Mouse (Mus musculus) mature B cell (primary cell): ENCODE measurements at regions not wholly inside any gene's neighbourhood (a gene's known extent, or its start where the extent isn't known, plus 50 kb on each side); places are given as distances from the start of the nearest gene placed in this dataset.
"Not testable (repeated sequence)": the region's sequence is repeated elsewhere in the genome, so short reads cannot be mapped to it uniquely, and the experiment has no call there.

Experiments
- in situ Hi-C: fragments of 300-500 bp; cut with MboI; formaldehyde crosslinking; loops from 2 replicates; pipeline ENCODE4 v1.14.3; 2019

- in situ Hi-C loops, result no loop called here
Observed at GRCm38 (mm10) chr2:78418561-78419338, 449.2 kb upstream of the Ube2e3 start.

DNA sequence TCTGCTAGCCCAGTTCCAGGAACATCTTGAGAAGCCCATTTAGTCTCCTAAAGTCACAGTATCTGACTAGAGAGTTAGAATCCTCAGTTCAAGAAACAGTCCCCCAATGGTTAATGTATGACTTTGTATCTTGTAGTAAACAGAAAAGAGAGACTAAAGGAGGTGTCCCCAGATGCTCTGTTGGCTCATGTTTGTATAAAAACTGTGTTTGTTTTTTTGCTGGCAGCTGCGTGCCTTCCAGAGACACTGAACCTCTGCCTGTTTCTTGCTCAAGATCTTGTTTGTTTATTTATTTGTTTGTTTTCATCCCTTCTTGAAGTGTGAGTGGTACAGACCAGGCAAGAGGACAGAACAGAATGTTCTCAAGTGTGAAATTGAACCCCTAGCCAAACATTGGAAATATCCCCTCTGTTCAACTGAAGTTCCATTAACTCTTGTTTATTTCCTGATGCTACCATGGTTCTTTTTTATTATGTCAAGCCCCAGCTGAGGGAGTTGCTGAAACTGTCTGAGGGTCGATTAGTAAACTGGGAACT, 451.3 kb upstream of the Ube2e3 start:
- in situ Hi-C loops, result no loop called here

- in situ Hi-C loops, result no loop called here
Observed at GRCm38 (mm10) chr2:78412985-78413384, 454.9 kb upstream of the Ube2e3 start.

DNA sequence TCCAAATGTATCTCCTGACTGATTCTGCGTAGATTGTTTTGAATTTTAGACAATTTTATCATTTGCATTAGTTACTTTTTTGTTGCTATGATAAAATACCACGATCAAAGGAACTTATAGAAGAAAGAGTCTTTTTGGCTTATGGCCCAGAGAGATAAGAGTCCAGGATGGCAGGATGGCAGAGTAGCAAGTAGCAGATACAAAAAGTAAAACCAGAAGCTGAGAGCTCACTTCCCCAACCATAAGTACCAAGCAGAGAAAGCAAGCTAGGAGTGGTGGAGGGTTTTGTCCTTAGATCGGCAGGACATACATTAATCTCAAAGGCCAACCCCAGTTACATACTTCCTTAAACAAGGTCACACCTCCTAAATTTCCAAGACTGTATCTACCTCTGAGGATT, 457.7 kb upstream of the Cwc22 start:
- in situ Hi-C loops, result no loop called here

DNA sequence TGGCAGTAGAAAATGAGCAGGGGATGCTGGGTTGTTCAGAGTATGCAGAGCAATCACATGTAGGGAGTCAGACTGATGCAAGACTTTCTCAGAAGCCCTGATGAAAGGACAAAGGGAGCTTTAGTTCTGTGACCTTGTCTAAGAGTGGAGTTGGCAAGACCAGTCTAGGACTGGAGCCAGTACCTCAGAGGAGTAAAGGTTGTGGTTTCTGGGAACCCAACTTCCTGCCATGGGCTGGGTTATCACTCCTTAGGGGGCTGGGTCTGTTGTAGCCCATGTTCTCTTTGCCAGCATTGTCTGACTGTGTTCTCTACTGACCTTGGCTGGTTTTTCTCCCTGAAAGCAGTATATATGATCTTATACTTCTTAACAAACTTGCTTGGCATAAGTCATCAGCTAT, 453.1 kb upstream of the Cwc22 start:
- in situ Hi-C loops, result no loop called here

DNA sequence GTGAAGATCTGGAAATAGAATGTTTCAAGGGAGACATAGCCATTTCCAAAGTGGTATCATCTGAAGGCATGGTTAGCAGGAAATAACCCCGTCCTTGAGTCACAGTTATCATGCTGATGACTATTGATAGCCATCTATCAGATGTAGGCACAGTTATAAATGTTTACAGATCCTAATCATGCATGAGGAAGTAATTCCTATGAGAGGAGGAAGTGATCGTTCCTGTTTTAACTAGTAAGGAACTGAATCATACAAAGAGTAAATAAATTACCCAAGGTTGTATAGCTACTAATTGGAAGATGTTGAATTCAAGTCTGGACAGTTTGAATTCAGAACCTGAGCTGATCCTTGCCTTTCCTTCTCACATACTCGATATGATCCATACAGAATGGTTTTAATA, 450.7 kb upstream of the Cwc22 start:
- in situ Hi-C loops, result no loop called here

- in situ Hi-C loops, result no loop called here
Observed at GRCm38 (mm10) chr2:78393090-78393489, 446.9 kb upstream of the Cwc22 start.

DNA sequence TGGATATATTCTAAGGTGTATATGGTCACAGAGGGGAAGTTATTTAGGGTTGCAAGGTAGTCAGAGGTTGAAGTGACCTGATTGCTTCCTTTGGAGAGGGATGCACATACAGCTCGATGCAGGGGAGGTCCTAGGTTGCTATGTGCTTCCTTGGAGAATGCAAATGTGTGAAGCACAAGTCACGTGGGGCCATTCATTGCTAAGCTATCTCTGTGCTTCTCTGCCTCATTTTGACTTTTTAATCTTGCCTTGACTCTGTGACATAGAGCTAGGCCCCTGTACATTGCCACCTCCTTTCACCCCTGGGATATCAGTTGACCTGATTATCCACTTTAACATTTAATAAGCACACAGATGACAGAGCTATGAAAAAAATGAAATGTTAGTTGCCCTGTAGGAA, 446.2 kb upstream of the Cwc22 start:
- in situ Hi-C loops, result no loop called here

GRCm38 (mm10) chr2:78388001-78388400, 441.8 kb upstream of the Cwc22 start:
- in situ Hi-C loops, result no loop called here

- in situ Hi-C loops, result no loop called here
Observed at GRCm38 (mm10) chr2:78381234-78381633, 435.1 kb upstream of the Cwc22 start.

GRCm38 (mm10) chr2:78331736-78332475, 385.7 kb upstream of the Cwc22 start:
- in situ Hi-C loops, result no loop called here

DNA sequence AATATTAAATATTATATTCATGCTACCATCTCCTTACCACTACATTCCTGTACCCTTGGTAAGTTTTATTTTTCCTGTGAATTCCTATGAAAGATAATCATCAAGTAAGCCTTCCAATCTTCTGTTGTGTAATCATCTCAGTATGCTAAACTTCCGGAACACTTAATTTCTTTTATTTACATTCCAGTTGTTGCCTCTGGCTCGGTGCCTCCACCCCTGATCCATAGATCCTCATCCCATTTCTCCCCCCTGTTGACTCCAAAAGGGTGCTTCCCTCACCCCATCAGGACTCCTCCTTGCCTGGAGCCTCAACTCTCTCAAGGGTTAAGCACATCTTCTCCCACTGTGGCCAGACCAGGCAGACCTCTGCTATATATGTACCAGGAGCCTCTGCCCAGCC, 379.9 kb upstream of the Cwc22 start:
- in situ Hi-C loops, result no loop called here

DNA sequence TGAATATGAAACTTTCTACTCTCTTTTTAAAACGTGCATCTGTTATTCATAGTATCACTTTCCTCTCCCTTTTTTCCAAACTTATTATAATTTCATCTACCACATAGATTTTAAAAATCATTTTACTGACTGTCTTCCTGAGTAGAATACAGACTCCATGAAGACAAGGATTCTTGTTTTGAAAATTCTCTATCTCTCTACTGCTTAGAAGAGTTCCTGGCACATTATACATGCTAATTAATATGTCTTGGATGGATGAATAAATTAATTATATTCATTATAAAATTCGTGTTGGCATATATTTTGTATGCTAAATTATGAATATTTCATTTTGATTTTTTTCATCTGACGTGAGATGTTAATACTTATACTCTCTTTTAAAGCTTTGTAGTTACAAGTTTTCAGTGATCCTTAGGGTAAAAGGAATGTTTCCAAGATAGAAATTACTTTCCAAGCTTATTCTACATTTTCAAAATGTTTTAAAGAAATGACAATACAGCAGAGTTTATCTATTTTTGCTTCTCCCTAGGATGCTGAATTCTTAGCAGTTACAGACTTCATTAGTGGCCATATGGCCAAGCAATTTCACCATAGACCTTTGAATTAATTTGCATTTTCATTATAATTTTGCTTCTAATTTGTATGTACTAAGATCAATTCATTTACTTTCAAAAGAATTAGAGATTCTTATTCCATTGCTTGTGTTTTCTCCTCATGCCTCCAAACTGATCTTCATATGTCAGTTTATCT, 376.2 kb upstream of the Cwc22 start:
- in situ Hi-C loops, result no loop called here

DNA sequence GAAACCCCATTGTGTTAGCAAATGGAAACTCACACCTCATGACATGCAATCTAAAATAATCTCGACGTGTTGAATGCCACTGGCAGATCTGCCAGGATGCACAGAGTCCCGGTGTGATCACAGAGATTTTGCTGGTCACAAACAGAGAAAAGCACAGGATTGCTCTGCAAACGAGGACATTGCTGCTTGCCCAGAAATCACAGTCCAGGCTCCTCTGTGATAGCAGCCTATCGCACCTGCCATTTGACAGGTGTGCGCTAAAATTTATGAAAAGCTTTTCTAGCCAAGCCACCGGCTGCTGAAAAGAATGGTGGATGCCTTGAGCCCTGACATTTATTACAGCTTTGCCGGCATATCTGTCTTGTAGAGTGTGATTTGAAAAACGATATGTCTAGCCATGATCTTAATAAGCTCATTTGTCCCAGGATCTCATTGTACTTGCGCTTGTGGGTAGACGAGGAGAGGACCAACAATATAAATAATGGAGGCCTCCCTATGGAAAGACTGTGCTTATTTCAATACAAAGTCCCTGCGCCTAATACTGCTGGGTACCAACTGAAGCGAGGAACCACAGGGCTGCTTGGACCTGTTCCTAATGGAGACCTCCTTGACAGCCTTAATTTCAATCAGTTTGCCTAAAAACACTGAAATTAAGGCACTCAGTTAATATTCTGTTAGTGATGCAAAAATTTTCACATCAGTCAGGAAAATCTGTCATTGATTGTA, 365.8 kb upstream of the Cwc22 start:
- in situ Hi-C loops, result no loop called here

DNA sequence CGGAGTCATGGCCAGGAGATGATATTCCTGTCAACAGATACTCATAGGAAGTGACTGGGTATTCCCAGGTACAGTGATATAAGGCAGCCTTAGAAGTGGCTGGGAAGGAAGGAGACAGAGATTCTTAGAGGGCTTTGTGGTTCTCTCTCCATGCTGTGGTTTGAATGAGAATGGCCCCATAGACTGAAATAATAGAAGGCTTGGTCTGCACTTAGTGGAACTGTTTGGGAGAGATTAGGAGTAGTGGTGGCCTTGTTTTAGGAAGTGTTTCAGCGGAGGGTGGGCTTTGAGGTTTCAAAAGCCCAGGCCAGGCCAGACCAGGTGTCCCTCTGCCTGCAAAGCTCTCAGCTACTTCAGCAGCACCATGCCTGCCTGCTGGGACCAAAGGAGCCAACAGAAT, 363.2 kb upstream of the Cwc22 start:
- in situ Hi-C loops, result no loop called here

DNA sequence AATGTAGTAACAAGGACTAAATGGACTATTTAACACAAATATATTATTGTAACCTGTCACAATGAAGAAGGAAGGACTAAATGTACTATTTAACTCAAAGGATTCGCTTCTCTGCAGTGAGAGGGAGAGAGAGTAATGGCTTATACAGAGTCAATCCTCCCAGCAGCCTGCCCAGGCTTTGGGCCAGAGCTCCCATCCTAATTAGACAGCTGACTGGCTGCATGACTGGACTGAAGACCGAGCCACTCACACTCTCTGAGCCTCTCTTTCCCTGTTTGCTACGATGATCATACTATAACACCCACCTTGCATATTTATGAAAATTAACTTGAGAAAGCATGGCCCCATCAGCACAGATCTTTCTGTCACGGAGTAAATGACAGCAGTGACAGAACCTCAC, 360.7 kb upstream of the Cwc22 start:
- in situ Hi-C loops, result no loop called here

GRCm38 (mm10) chr2:78291665-78292064, 345.5 kb upstream of the Cwc22 start:
- in situ Hi-C loops, result no loop called here

DNA sequence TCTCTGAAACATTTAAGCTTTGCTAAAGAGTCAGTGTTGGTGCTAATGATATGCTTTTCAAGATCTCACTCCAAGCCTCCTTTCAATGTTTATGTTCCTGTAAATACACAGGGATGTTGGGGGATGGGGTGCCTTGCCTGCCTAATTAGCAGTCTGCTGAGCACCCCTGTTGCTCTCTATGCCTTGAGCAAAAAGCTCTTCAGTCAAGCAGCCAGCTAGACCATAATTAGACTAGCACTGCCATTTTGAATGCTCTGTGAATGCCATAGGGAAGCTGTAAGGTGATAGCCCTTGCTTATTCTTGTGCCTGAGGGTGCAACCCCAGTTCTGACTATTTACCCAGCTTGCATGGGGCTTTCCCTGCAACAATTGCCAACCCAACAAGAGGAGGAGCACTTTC, 338.6 kb upstream of the Cwc22 start:
- in situ Hi-C loops, result no loop called here

GRCm38 (mm10) chr2:78283605-78284004, 337.4 kb upstream of the Cwc22 start:
- in situ Hi-C loops, result no loop called here

DNA sequence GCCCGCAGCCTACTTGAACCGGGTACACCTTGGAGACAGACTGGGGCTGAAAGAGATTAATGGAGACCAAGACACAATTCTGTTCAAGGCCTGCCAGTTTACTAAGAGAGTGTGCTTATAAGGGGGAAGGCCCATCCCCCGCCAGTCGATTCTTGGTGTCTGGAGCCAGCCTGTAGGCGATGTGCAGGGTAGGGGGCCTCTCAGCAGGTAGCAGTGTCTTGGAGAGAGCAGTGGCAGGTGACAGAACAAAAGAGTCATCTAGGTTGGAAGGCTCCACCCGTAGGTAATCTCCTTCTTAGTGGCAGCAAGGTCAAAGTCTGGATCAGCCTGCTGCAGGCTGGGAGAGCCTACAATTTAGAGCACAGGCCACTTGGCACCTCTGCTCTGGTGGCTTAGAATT, 335.7 kb upstream of the Cwc22 start:
- in situ Hi-C loops, result not testable (repeated sequence)

GRCm38 (mm10) chr2:78280219-78280915, 334.2 kb upstream of the Cwc22 start:
- in situ Hi-C loops, result no loop called here
